Mouse (Mus musculus): Measurements from ENCODE around the gene Olfr237-ps1. TPM values are rescaled to one million over a fixed set of nuclear protein-coding genes. Genes with fewer than 3 reads are reported as not detected.
"Not testable (repeated sequence)": the region's sequence is repeated elsewhere in the genome, so short reads cannot be mapped to it uniquely, and the experiment has no call there.

Gene Olfr237-ps1
- total RNA-seq (2021) = under 1 TPM in 1 of 2 experiments, not detected in 1; 0.14 TPM

DNA sequence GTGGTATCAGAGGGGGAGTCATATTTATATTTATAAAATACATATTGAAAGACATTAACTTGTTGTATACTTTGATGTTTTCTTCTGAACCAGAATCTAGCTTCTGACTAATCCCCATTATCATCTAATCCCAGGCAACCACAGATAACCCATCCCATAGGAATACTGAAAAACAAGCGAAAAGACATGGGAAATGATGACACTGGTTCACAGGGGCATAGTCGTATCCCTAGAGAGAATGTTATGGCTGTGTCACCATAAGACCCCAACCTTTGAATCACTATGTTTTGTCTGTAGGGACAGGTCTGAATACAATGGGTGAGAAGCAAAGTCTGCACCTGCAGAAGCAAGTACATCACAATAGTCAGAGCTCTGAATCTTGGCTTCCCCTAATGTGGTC is at the start of gene Olfr237-ps1:
Gene Olfr237-ps1 (plus strand): TSS at position 301 of the 400 bp plus-strand sequence.
- intact Hi-C loops (cut with DNase I) = not testable (repeated sequence)

DNA sequence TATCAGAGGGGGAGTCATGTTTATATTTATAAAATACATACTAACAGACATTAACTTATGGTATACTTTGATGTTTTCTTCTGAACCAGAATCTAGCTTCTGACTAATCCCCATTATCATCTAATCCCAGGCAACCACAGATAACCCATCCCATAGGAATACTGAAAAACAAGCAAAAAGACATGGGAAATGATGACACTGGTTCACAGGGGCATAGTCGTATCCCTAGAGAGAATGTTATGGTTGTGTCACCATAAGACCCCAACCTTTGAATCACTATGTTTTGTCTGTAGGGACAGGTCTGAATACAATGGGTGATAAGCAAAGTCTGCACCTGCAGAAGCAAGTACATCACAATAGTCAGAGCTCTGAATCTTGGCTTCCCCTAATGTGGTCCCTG is 40.3 kb upstream of the Olfr237-ps1 start, which contains the start of gene Olfr441:
Gene Olfr441 (plus strand): TSS at position 301 of the 400 bp plus-strand sequence.
- DNase-seq; intact Hi-C loops (cut with DNase I): not testable (repeated sequence)

More for the DNA sequence above, at the start of gene Olfr237-ps1:
- not testable (repeated sequence) for DNase-seq

DNA sequence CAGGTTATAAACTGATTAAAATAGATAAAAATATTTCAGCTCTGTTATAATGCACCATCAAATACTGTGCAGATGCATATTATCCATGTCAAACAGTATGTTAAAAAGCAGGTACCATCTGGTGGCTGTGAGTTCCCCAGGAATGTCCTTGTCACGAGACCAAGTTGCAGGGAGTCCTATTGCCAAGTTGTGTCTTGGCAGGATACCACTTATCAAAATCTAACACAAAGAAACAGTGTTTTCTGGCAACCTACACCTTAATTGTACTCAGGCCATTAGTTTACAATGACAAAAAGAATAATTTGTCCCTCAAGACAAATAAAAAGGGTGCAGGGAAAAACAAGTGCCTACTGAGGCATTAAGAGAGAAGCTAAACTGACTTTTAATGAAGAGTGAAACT is 13.1 kb downstream of the Olfr237-ps1 start:
- no peak for DNase-seq

DNA sequence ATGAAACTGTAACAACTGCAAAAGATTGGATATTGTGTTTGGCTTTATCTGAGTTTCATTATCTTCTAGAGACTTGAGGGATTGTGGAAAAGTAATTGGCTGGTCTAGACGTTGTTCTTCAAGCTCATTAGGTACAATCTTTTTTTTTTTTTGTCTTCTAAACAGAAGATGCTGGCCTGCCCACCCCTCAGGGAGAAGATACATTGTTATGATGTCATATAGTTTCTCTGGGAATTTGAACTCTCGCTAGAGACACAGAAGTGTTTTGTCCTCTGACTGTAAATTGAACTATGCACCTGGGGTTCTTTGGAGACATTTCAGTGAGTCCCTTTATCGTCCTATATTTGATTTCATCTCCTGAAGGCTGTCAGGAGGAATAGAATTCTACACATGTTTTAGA is 16.6 kb downstream of the Olfr237-ps1 start, which contains the start of gene Olfr437:
Gene Olfr437 (plus strand): TSS at position 301 of the 400 bp plus-strand sequence.
- DNase-seq = no peak
- intact Hi-C loops (cut with DNase I) = no loop called here

More for the DNA sequence above, 13.1 kb downstream of the Olfr237-ps1 start:
- intact Hi-C loops (cut with DNase I) = no loop called here

DNA sequence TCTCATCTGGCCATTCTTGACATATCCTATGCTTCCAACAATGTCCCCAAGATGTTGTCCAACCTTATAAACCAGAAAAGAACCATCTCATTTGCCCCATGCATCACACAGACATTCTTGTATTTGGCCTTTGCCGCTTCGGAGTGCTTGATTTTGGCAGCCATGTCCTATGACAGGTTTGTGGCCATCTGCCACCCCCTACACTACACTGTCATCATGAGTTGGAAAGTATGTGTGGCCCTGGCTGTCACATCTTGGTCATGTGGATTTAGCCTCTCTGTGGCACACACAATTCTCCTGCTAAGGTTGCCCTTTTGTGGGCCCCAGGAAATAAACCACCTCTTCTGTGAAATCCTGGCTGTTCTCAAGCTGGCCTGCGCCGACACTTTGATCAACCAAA is 20.9 kb downstream of the Olfr237-ps1 start:
- peak; percentile 34 for DNase-seq
- intact Hi-C loops (cut with DNase I) = no loop called here

DNA sequence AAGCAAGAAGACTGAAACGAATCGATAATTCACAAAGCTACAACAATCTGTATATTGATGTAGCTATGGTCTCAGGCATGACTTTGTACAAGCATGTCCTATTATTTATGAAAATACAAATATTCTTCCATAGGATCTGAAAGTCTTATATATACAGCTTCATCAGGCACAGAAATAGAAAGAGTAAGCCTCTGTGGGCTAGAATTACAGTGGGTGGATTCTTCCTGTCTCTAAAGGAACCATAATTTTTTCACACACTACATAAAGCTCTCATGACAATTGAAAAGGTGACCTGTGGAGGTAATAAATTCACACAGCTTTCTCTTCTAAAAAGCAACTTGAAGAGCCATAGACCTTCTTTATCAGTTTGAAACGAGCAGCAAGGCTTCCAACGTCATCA is 25.5 kb downstream of the Olfr237-ps1 start, which contains the start of gene Olfr13:
Gene Olfr13 (plus strand): TSS at position 301 of the 400 bp plus-strand sequence.
- intact Hi-C loops (cut with DNase I) = no loop called here

DNA sequence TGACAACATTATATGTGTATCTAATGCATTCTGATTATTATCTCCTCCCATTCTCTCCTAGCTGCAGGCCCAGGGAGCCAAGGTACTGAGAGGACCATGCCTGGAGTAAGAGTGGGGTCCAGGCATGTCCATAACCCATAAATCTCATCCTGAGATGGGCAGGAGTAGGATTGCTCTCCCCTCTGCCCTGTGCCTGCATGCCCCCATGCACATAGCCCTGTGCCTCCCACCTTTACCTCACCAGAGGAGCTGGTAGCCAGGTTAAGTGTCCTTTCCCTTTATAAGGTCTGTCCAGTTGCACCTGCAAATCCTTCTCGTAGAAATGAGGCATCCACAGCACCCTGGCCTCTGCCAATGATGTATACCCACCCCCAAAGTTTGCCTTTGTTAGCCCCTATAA is 31.8 kb downstream of the Olfr237-ps1 start:
- intact Hi-C loops (cut with DNase I) = no loop called here
- no peak for DNase-seq

More for the DNA sequence above, 25.5 kb downstream of the Olfr237-ps1 start, which contains the start of gene Olfr13:
- no peak for DNase-seq

DNA sequence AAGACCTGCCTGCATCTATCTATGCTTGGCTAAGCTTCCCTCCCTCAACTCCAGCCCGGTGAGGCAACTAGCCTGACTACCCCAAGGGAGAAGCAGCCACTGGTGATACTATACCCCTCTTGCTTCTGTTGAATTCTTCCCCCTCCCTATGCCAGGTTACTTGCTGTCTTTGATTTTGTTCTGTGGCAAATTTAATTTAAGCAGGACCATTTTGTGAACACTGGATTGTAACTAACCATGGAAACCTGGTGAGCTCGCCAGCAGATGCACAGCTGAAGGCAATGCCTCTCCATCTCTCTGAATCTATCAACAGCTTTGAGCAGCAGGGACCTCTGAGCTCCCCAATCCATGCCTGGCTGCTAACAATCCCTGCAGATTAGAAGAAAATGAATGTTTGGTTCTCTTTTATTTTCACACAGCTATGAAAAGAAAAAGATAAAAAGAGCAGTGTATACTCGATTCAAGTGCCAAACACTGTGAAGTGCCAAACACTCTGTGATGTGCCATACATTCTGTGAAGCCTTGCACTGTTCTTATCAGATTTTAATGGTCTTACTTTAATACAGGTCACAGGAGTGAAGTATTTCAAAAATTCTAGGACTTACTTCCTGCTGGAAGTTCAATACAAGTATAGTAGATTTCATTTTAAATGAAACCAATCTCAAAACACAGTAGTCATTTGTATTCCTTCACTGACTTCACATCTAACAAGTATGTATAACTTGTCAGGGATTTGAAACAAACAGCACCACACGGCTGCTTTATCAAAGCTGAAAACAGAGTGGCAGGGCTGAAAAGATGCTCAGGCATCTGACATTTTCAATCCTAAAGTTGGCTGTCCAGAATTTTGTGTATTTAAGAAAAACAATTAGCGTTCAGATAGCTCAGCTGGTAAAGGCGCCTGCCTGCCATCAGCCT is 32.5 kb downstream of the Olfr237-ps1 start:
- DNase-seq = peak; percentile 7

DNA sequence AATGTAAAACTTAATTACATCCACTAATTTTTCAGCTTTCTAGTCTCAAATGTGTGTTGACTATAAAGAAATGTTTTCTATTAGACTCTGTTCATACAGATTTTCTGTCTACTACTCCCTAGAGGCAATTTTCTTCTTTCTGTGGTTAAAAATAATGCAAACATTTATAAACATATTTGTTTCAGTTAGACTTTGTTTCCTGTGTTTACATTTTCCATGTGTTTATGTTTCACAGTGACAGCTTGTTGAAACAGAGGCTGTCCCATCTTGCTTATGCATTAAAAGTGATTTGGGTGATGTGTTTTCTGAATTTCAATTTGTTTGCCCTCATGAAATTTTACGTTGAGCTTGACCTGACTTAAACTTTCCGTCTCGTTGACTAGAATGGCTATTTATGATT is 44.6 kb downstream of the Olfr237-ps1 start:
- intact Hi-C loops (cut with DNase I) = no loop called here
- DNase-seq = no peak

More for the DNA sequence above, 32.5 kb downstream of the Olfr237-ps1 start:
- intact Hi-C loops (cut with DNase I) = no loop called here

DNA sequence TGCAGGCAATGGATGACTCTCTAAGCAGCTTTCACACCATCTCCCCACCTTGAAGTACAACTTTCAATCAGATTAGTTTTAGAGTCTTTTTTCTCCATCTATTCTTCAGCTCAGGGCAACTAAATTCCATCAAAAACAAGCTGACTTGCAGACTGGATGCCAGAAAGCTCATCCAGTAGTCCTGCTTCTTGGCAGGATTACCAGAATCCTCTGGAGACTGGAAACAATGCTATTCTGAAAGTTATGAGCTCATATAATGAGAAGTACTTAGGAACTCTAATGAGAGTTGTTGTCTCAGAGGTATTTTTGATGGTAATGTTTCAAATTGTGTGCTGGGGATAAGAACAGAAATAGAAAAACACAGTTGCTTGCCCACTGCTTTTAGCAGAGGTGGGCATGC is 50.4 kb downstream of the Olfr237-ps1 start, which contains the start of gene Olfr435:
Gene Olfr435 (plus strand): TSS at position 366 of the 400 bp plus-strand sequence.
- intact Hi-C loops (cut with DNase I) = no loop called here
- no peak for DNase-seq

DNA sequence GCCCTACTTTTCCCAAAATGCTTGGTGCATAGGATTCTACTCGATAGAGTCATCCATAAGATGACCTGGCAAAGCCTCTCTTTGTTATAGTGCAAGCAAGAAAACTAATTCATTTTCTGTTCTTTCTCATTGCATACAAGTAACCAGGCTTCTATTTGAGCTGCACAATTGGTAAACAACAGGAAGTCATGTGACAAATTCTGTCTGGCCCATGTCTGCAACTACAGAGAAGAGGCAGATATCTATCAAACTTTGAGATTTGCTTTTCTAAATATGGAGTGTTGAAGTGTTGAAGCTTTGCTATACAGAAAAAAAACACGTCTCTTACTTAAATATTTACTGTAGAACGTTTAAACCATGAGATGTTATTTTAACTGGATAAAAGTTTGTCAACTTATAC is 51.7 kb downstream of the Olfr237-ps1 start:
- DNase-seq = no peak
- intact Hi-C loops (cut with DNase I) = no loop called here

DNA sequence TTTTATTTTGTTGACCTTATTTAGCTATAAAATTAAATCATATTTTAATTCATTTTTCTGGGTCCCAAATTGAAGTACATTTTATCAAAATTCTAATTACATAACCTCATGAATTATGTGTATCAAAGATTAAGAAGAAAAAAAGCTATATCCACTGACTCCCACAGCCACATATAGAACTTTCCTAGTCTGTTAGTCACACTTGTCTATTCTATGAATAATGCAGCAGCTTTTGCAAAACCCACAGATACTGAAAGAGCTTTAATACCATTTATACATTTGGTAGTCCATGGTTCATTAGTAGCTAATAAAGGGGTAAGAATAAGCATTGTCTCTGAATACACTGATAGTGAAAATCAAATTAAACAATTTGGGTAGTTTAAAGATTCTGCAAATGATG is 56.4 kb downstream of the Olfr237-ps1 start:
- intact Hi-C loops (cut with DNase I) = no loop called here
- no peak for DNase-seq

DNA sequence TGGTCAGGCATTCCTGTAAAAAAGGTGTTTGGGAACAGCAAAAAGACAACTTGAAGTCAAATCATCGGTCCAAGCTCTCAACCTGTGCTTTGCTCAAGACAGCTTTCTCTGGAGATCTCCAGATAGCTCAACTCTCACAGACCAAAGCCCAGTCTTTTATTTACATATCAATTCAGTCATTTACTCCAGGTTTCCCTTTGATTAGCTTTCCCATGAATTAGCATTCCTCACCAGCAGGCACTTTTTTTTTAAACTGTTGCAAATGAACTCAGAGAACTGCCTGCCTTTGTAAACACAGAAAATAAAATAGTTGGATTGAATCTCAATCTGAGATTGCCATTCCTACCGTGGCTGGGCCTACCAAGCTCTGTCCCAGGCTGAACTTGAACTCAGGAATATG is 59.0 kb downstream of the Olfr237-ps1 start:
- no peak for DNase-seq
- intact Hi-C loops (cut with DNase I) = no loop called here

Other genes with a start within 250 kb of the Olfr237-ps1 start
- not detected for gene Olfr447, start 237.7 kb upstream of the Olfr237-ps1 start, total RNA-seq (2021)
- gene Olfr446, start 225.2 kb upstream of the Olfr237-ps1 start, total RNA-seq (2021) = not detected
- gene Olfr444, start 197.5 kb upstream of the Olfr237-ps1 start, total RNA-seq (2021) = not detected
- gene Olfr441, start 40.2 kb upstream of the Olfr237-ps1 start, total RNA-seq (2021) = not detected
- not detected for gene Olfr437, start 16.7 kb downstream of the Olfr237-ps1 start, total RNA-seq (2021)
- not detected for gene Olfr13, start 25.6 kb downstream of the Olfr237-ps1 start, total RNA-seq (2021)
- not detected for gene Olfr435, start 50.6 kb downstream of the Olfr237-ps1 start, total RNA-seq (2021)
- not detected for gene Olfr434, start 66.5 kb downstream of the Olfr237-ps1 start, total RNA-seq (2021)
- gene Olfr47, start 85.0 kb downstream of the Olfr237-ps1 start, total RNA-seq (2021) = not detected
- gene Arhgef5, start 119.0 kb downstream of the Olfr237-ps1 start, total RNA-seq (2021) = 1 to 10 TPM; 5.8 to 6.7 TPM
- not detected for gene Nobox, start 163.0 kb downstream of the Olfr237-ps1 start, total RNA-seq (2021)

Measured in left cerebral cortex, postnatal 4 days (tissue).